Mouse (Mus musculus): ENCODE results near the gene Arid3a. TPM values are rescaled to one million over a fixed set of nuclear protein-coding genes. Genes with fewer than 3 reads are reported as not detected.

Arid3a gene
- total and polyA plus RNA-seq, 2 experiments from 2014 or later, result 3.3 to 9.5 TPM

- ATAC-seq (ENCODE audit: low FRiP score), result no peak
- DNase-seq (ENCODE audit: low spot score), result peak; percentile 50
- peak overlapping the region; percentile 72 for H3K4me2 ChIP-seq (ENCODE audit: low read depth, low read length, poor library complexity, severe bottlenecking)
Measured at GRCm38 (mm10) chr10:79997819-79998218, 71.0 kb downstream of the Arid3a start.

GRCm38 (mm10) chr10:80001945-80002344 lies 75.1 kb downstream of the Arid3a start:
- Histone ChIP-seq H3K27ac (ENCODE audit: low read depth, low read length) (no peak overlapping the region), H3K9ac (replicated peaks; ENCODE audit: low read length, poor library complexity, severe bottlenecking) (no peak overlapping the region), H3K4me3 (ENCODE audit: low read depth, low read length) (no peak overlapping the region), H3K9me3 (ENCODE audit: low read length) (no peaks in the 10 kb centered on the region), H3K4me1 (ENCODE audit: insufficient read depth, low read length) (no peaks in the 10 kb centered on the region), H3K27me3 (ENCODE audit: insufficient read depth, low read length) (peaks cover 5% of the 10 kb centered on the region; the same call in 1 of the 2 replicates), H3K4me2 (ENCODE audit: low read depth, low read length, poor library complexity, severe bottlenecking) (no peak overlapping the region), H3K36me3 (ENCODE audit: insufficient read depth, low read length) (no peaks in the 10 kb centered on the region)
- TF ChIP-seq CTCF (IDR thresholded peaks at IDR 0.05), result no peak
- ATAC-seq (ENCODE audit: low FRiP score) (no peak), DNase-seq (ENCODE audit: low spot score) (no peak)
- 84% methylated on average over 9 of the region's 9 CpGs for WGBS

More at GRCm38 (mm10) chr10:79997819-79998218, 71.0 kb downstream of the Arid3a start:
- no peaks in the 10 kb centered on the region for H3K4me1 ChIP-seq (ENCODE audit: insufficient read depth, low read length)
- H3K27ac ChIP-seq (ENCODE audit: low read depth, low read length), result no peak overlapping the region
- TF ChIP-seq CTCF (IDR thresholded peaks at IDR 0.05), result no peak
- no peaks in the 10 kb centered on the region for H3K9me3 ChIP-seq (ENCODE audit: low read length)
- H3K27me3 ChIP-seq (ENCODE audit: insufficient read depth, low read length), result peaks cover 5% of the 10 kb centered on the region; the same call in 1 of the 2 replicates
- H3K4me3 ChIP-seq (ENCODE audit: low read depth, low read length), result peak overlapping the region; percentile 38
- 9% methylated on average over 15 of the region's 15 CpGs for WGBS
- no peaks in the 10 kb centered on the region for H3K36me3 ChIP-seq (ENCODE audit: insufficient read depth, low read length)
- H3K9ac ChIP-seq (replicated peaks; ENCODE audit: low read length, poor library complexity, severe bottlenecking), result no peak overlapping the region

DNA sequence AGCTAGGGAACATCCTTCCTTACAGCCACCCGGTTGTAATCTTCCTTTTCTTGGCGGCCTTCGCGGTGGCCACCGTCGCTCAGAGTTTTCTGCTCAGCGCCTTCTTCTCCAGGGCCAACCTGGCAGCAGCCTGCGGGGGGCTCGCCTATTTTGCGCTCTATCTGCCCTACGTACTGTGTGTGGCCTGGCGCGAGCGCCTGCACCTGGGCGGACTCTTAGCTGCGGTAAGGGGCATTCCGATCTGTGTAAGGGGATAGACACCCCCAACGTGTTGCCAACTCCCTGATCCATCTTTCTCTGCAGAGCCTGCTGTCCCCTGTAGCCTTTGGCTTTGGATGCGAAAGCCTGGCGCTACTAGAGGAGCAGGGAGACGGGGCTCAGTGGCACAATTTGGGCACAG lies 76.0 kb downstream of the Arid3a start:
- TF ChIP-seq CTCF (IDR thresholded peaks at IDR 0.05), result no peak
- Histone ChIP-seq H3K4me1 (ENCODE audit: insufficient read depth, low read length) (no peaks in the 10 kb centered on the region), H3K27ac (ENCODE audit: low read depth, low read length) (no peak overlapping the region), H3K36me3 (ENCODE audit: insufficient read depth, low read length) (no peaks in the 10 kb centered on the region), H3K9me3 (ENCODE audit: low read length) (no peaks in the 10 kb centered on the region), H3K9ac (replicated peaks; ENCODE audit: low read length, poor library complexity, severe bottlenecking) (no peak overlapping the region), H3K4me3 (ENCODE audit: low read depth, low read length) (no peak overlapping the region), H3K4me2 (ENCODE audit: low read depth, low read length, poor library complexity, severe bottlenecking) (no peak overlapping the region), H3K27me3 (ENCODE audit: insufficient read depth, low read length) (peaks cover 5% of the 10 kb centered on the region; the same call in 1 of the 2 replicates)
- no peak for ATAC-seq (ENCODE audit: low FRiP score)
- DNase-seq (ENCODE audit: low spot score), result no peak
- WGBS, result 30% methylated on average over 21 of the region's 21 CpGs

- Histone ChIP-seq H3K4me1 (ENCODE audit: insufficient read depth, low read length) (no peaks in the 10 kb centered on the region), H3K27me3 (ENCODE audit: insufficient read depth, low read length) (peaks cover 5% of the 10 kb centered on the region; the same call in 1 of the 2 replicates), H3K4me3 (ENCODE audit: low read depth, low read length) (no peak overlapping the region), H3K27ac (ENCODE audit: low read depth, low read length) (no peak overlapping the region), H3K9ac (replicated peaks; ENCODE audit: low read length, poor library complexity, severe bottlenecking) (no peak overlapping the region), H3K36me3 (ENCODE audit: insufficient read depth, low read length) (no peaks in the 10 kb centered on the region), H3K9me3 (ENCODE audit: low read length) (no peaks in the 10 kb centered on the region), H3K4me2 (ENCODE audit: low read depth, low read length, poor library complexity, severe bottlenecking) (no peak overlapping the region)
- no peak for DNase-seq (ENCODE audit: low spot score)
- ATAC-seq (ENCODE audit: low FRiP score), result no peak
- no peak for TF ChIP-seq CTCF (IDR thresholded peaks at IDR 0.05)
- 64% methylated on average over 9 of the region's 9 CpGs for WGBS
Measured at GRCm38 (mm10) chr10:80003374-80004232, 76.8 kb downstream of the Arid3a start.

GRCm38 (mm10) chr10:80004233-80004705 lies 77.4 kb downstream of the Arid3a start:
- 76% methylated on average over 8 of the region's 8 CpGs for WGBS
- ATAC-seq (ENCODE audit: low FRiP score), result no peak
- no peak overlapping the region for H3K27ac ChIP-seq (ENCODE audit: low read depth, low read length)
- peaks cover 5% of the 10 kb centered on the region; the same call in 1 of the 2 replicates for H3K27me3 ChIP-seq (ENCODE audit: insufficient read depth, low read length)
- H3K9me3 ChIP-seq (ENCODE audit: low read length), result no peaks in the 10 kb centered on the region
- H3K4me3 ChIP-seq (ENCODE audit: low read depth, low read length), result no peak overlapping the region
- no peak overlapping the region for H3K4me2 ChIP-seq (ENCODE audit: low read depth, low read length, poor library complexity, severe bottlenecking)
- no peak overlapping the region for H3K9ac ChIP-seq (replicated peaks; ENCODE audit: low read length, poor library complexity, severe bottlenecking)
- H3K36me3 ChIP-seq (ENCODE audit: insufficient read depth, low read length), result 0 out of 2 replicates have a peak, but pooled peaks cover 4% of the 10 kb centered on the region
- H3K4me1 ChIP-seq (ENCODE audit: insufficient read depth, low read length), result no peaks in the 10 kb centered on the region
- no peak for TF ChIP-seq CTCF (IDR thresholded peaks at IDR 0.05)
- DNase-seq (ENCODE audit: low spot score), result no peak

Other genes starting within 250 kb of the Arid3a start
Only the 30 nearest of the 35 such genes appear.
- 60.9 and 66.1 TPM in 2 replicates for gene Hcn2, start 210.4 kb upstream of the Arid3a start, total RNA-seq (2014; rRNA removed)
- gene Hcn2, start 210.4 kb upstream of the Arid3a start, polyA plus RNA-seq (2015; fragmentation: Nextera tagmentation; extraction: Ambion mirVana), result 5.0 TPM in 2 replicates
- gene Polrmt, start 180.5 kb upstream of the Arid3a start, total RNA-seq (2014; rRNA removed), result 42.0 and 43.2 TPM in 2 replicates
- gene Polrmt, start 180.5 kb upstream of the Arid3a start, polyA plus RNA-seq (2015; fragmentation: Nextera tagmentation; extraction: Ambion mirVana), result 32.5 and 37.4 TPM in 2 replicates
- 1.7 and 2.2 TPM in 2 replicates for gene Fgf22, start 172.0 kb upstream of the Arid3a start, total RNA-seq (2014; rRNA removed)
- gene Fgf22, start 172.0 kb upstream of the Arid3a start, polyA plus RNA-seq (2015; fragmentation: Nextera tagmentation; extraction: Ambion mirVana), result 3.1 and 4.0 TPM in 2 replicates
- 79.6 and 107 TPM in 2 replicates for gene Rnf126, start 160.1 kb upstream of the Arid3a start, total RNA-seq (2014; rRNA removed)
- gene Rnf126, start 160.1 kb upstream of the Arid3a start, polyA plus RNA-seq (2015; fragmentation: Nextera tagmentation; extraction: Ambion mirVana), result 121 and 134 TPM in 2 replicates
- gene Fstl3, start 149.8 kb upstream of the Arid3a start, total RNA-seq (2014; rRNA removed), result 3.3 and 3.4 TPM in 2 replicates
- 3.0 and 3.9 TPM in 2 replicates for gene Fstl3, start 149.8 kb upstream of the Arid3a start, polyA plus RNA-seq (2015; fragmentation: Nextera tagmentation; extraction: Ambion mirVana)
- 1.1 TPM in 1 of 2 replicates, not detected in the other for gene Prss57, start 136.1 kb upstream of the Arid3a start, total RNA-seq (2014; rRNA removed)
- 0.09 and 0.25 TPM in 2 replicates for gene Prss57, start 136.1 kb upstream of the Arid3a start, polyA plus RNA-seq (2015; fragmentation: Nextera tagmentation; extraction: Ambion mirVana)
- 161 and 165 TPM in 2 replicates for gene Palm, start 133.5 kb upstream of the Arid3a start, total RNA-seq (2014; rRNA removed)
- gene Palm, start 133.5 kb upstream of the Arid3a start, polyA plus RNA-seq (2015; fragmentation: Nextera tagmentation; extraction: Ambion mirVana), result 302 and 308 TPM in 2 replicates
- 0.24 TPM in 1 of 2 replicates, not detected in the other for gene Misp, start 106.1 kb upstream of the Arid3a start, total RNA-seq (2014; rRNA removed)
- 0.18 and 0.27 TPM in 2 replicates for gene Misp, start 106.1 kb upstream of the Arid3a start, polyA plus RNA-seq (2015; fragmentation: Nextera tagmentation; extraction: Ambion mirVana)
- 114 and 119 TPM in 2 replicates for gene Ptbp1, start 72.6 kb upstream of the Arid3a start, total RNA-seq (2014; rRNA removed)
- gene Ptbp1, start 72.6 kb upstream of the Arid3a start, polyA plus RNA-seq (2015; fragmentation: Nextera tagmentation; extraction: Ambion mirVana), result 46.2 and 49.7 TPM in 2 replicates
- gene Prtn3, start 52.6 kb upstream of the Arid3a start, total RNA-seq (2014; rRNA removed), result 5.9 and 7.5 TPM in 2 replicates
- 11.7 and 14.6 TPM in 2 replicates for gene Prtn3, start 52.6 kb upstream of the Arid3a start, polyA plus RNA-seq (2015; fragmentation: Nextera tagmentation; extraction: Ambion mirVana)
- gene Plppr3, start 52.4 kb upstream of the Arid3a start, total RNA-seq (2014; rRNA removed), result 494 and 539 TPM in 2 replicates
- gene Plppr3, start 52.4 kb upstream of the Arid3a start, polyA plus RNA-seq (2015; fragmentation: Nextera tagmentation; extraction: Ambion mirVana), result 350 and 358 TPM in 2 replicates
- not detected in 2 replicates for gene Elane, start 40.8 kb upstream of the Arid3a start, total RNA-seq (2014; rRNA removed)
- gene Elane, start 40.8 kb upstream of the Arid3a start, polyA plus RNA-seq (2015; fragmentation: Nextera tagmentation; extraction: Ambion mirVana), result not detected in 2 replicates
- gene Cfd, start 36.2 kb upstream of the Arid3a start, total RNA-seq (2014; rRNA removed), result not detected in 2 replicates
- gene Cfd, start 36.2 kb upstream of the Arid3a start, polyA plus RNA-seq (2015; fragmentation: Nextera tagmentation; extraction: Ambion mirVana), result not detected in 2 replicates
- 75.9 and 79.6 TPM in 2 replicates for gene Med16, start 18.1 kb upstream of the Arid3a start, total RNA-seq (2014; rRNA removed)
- gene Med16, start 18.1 kb upstream of the Arid3a start, polyA plus RNA-seq (2015; fragmentation: Nextera tagmentation; extraction: Ambion mirVana), result 54.9 and 55.3 TPM in 2 replicates
- not detected in 2 replicates for gene Gm26602, start 16.2 kb upstream of the Arid3a start, total RNA-seq (2014; rRNA removed)
- gene Gm26602, start 16.2 kb upstream of the Arid3a start, polyA plus RNA-seq (2015; fragmentation: Nextera tagmentation; extraction: Ambion mirVana), result 7.4 and 17.3 TPM in 2 replicates
- gene Kiss1r, start 10.1 kb upstream of the Arid3a start, total RNA-seq (2014; rRNA removed), result 6.1 and 9.6 TPM in 2 replicates
- 4.4 and 5.5 TPM in 2 replicates for gene Kiss1r, start 10.1 kb upstream of the Arid3a start, polyA plus RNA-seq (2015; fragmentation: Nextera tagmentation; extraction: Ambion mirVana)
- 108 and 118 TPM in 2 replicates for gene R3hdm4, start 5.8 kb upstream of the Arid3a start, total RNA-seq (2014; rRNA removed)
- 301 and 323 TPM in 2 replicates for gene R3hdm4, start 5.8 kb upstream of the Arid3a start, polyA plus RNA-seq (2015; fragmentation: Nextera tagmentation; extraction: Ambion mirVana)
- 72.6 and 87.6 TPM in 2 replicates for gene Wdr18, start 33.1 kb downstream of the Arid3a start, total RNA-seq (2014; rRNA removed)
- gene Wdr18, start 33.1 kb downstream of the Arid3a start, polyA plus RNA-seq (2015; fragmentation: Nextera tagmentation; extraction: Ambion mirVana), result 102 and 116 TPM in 2 replicates
- 0.42 and 2.2 TPM in 2 replicates for gene Grin3b, start 43.7 kb downstream of the Arid3a start, total RNA-seq (2014; rRNA removed)
- 0.11 and 0.21 TPM in 2 replicates for gene Grin3b, start 43.7 kb downstream of the Arid3a start, polyA plus RNA-seq (2015; fragmentation: Nextera tagmentation; extraction: Ambion mirVana)
- 134 and 172 TPM in 2 replicates for gene Tmem259, start 57.3 kb downstream of the Arid3a start, total RNA-seq (2014; rRNA removed)
- gene Tmem259, start 57.3 kb downstream of the Arid3a start, polyA plus RNA-seq (2015; fragmentation: Nextera tagmentation; extraction: Ambion mirVana), result 26.2 and 29.3 TPM in 2 replicates
- gene Cnn2, start 61.5 kb downstream of the Arid3a start, total RNA-seq (2014; rRNA removed), result 14.8 and 19.5 TPM in 2 replicates
- 12.6 and 12.8 TPM in 2 replicates for gene Cnn2, start 61.5 kb downstream of the Arid3a start, polyA plus RNA-seq (2015; fragmentation: Nextera tagmentation; extraction: Ambion mirVana)
- gene Abca7, start 69.5 kb downstream of the Arid3a start, total RNA-seq (2014; rRNA removed), result 9.3 TPM in 2 replicates
- gene Abca7, start 69.5 kb downstream of the Arid3a start, polyA plus RNA-seq (2015; fragmentation: Nextera tagmentation; extraction: Ambion mirVana), result 1.7 and 1.9 TPM in 2 replicates
- gene Arhgap45, start 89.6 kb downstream of the Arid3a start, total RNA-seq (2014; rRNA removed), result 1.7 and 2.4 TPM in 2 replicates
- gene Arhgap45, start 89.6 kb downstream of the Arid3a start, polyA plus RNA-seq (2015; fragmentation: Nextera tagmentation; extraction: Ambion mirVana), result 1.2 and 1.6 TPM in 2 replicates
- gene Polr2e, start 112.8 kb downstream of the Arid3a start, total RNA-seq (2014; rRNA removed), result 66.4 and 76.0 TPM in 2 replicates
- 126 and 135 TPM in 2 replicates for gene Polr2e, start 112.8 kb downstream of the Arid3a start, polyA plus RNA-seq (2015; fragmentation: Nextera tagmentation; extraction: Ambion mirVana)
- gene Gpx4, start 120.1 kb downstream of the Arid3a start, total RNA-seq (2014; rRNA removed), result 350 TPM in 2 replicates
- 635 and 741 TPM in 2 replicates for gene Gpx4, start 120.1 kb downstream of the Arid3a start, polyA plus RNA-seq (2015; fragmentation: Nextera tagmentation; extraction: Ambion mirVana)
- gene Sbno2, start 178.5 kb downstream of the Arid3a start, total RNA-seq (2014; rRNA removed), result 24.3 TPM in 2 replicates
- gene Sbno2, start 178.5 kb downstream of the Arid3a start, polyA plus RNA-seq (2015; fragmentation: Nextera tagmentation; extraction: Ambion mirVana), result 7.6 TPM in 2 replicates
- gene Stk11, start 188.8 kb downstream of the Arid3a start, total RNA-seq (2014; rRNA removed), result 84.0 and 97.3 TPM in 2 replicates
- gene Stk11, start 188.8 kb downstream of the Arid3a start, polyA plus RNA-seq (2015; fragmentation: Nextera tagmentation; extraction: Ambion mirVana), result 12.3 and 12.4 TPM in 2 replicates
- 231 and 259 TPM in 2 replicates for gene Atp5d, start 211.6 kb downstream of the Arid3a start, total RNA-seq (2014; rRNA removed)
- gene Atp5d, start 211.6 kb downstream of the Arid3a start, polyA plus RNA-seq (2015; fragmentation: Nextera tagmentation; extraction: Ambion mirVana), result 607 and 661 TPM in 2 replicates
- 273 and 276 TPM in 2 replicates for gene Cbarp, start 213.8 kb downstream of the Arid3a start, total RNA-seq (2014; rRNA removed)
- gene Cbarp, start 213.8 kb downstream of the Arid3a start, polyA plus RNA-seq (2015; fragmentation: Nextera tagmentation; extraction: Ambion mirVana), result 120 and 121 TPM in 2 replicates
- 114 and 143 TPM in 2 replicates for gene Midn, start 221.2 kb downstream of the Arid3a start, total RNA-seq (2014; rRNA removed)
- 16.3 and 17.2 TPM in 2 replicates for gene Midn, start 221.2 kb downstream of the Arid3a start, polyA plus RNA-seq (2015; fragmentation: Nextera tagmentation; extraction: Ambion mirVana)